Mouse (Mus musculus) E14TG2a.4 (cell line): ENCODE measurements around the gene Piga.

Source experiments
- CTCF ChIP-seq: conservative IDR thresholded peaks from 2 replicates; pipeline ENCODE4 v1.5.1; 2014; ENCODE audit warnings: low read length
- NANOG ChIP-seq: IDR thresholded peaks from 2 replicates; pipeline ENCODE4 v1.6.1; 2014; ENCODE audit warnings: borderline replicate concordance, low read length, mixed read lengths
- POU5F1 ChIP-seq: IDR thresholded peaks from 2 replicates; pipeline ENCODE4 v1.6.1; 2014; ENCODE audit warnings: low read length, borderline replicate concordance

GRCm38 (mm10) chrX:164394091-164394490 is 25.5 kb upstream of the Piga start:
- no peak for TF ChIP-seq CTCF
- TF ChIP-seq POU5F1 = no peak
- no peak for TF ChIP-seq NANOG
